Mouse (Mus musculus) neural tube, embryonic 14.5 days (tissue): ENCODE measurements around the gene Olfr1532-ps1. TPM values are rescaled to one million over a fixed set of nuclear protein-coding genes. Genes with fewer than 3 reads are reported as not detected.

Source experiments
- polyA plus RNA-seq: library from polyadenylated mRNA; unstranded; fragments of >200 nt; fragmentation: Nextera tagmentation; extraction: Ambion mirVana; gene quantifications from 2 replicates; pipeline ENCODE4 v1.2.1, GENCODE M21; 2014

The Olfr1532-ps1 gene
- polyA plus RNA-seq, 1 experiment from 2014 or later = not detected

Other genes starting within 250 kb of the Olfr1532-ps1 start
- gene Olfr693, start 227.4 kb upstream of the Olfr1532-ps1 start, polyA plus RNA-seq = not detected in 2 replicates
- not detected in 2 replicates for gene Olfr694, start 216.2 kb upstream of the Olfr1532-ps1 start, polyA plus RNA-seq
- gene Olfr695, start 191.6 kb upstream of the Olfr1532-ps1 start, polyA plus RNA-seq = not detected in 2 replicates
- not detected in 2 replicates for gene Olfr697, start 165.6 kb upstream of the Olfr1532-ps1 start, polyA plus RNA-seq
- gene Olfr698, start 152.6 kb upstream of the Olfr1532-ps1 start, polyA plus RNA-seq = not detected in 2 replicates
- gene Olfr699, start 114.8 kb upstream of the Olfr1532-ps1 start, polyA plus RNA-seq = not detected in 2 replicates
- gene Olfr700, start 99.2 kb upstream of the Olfr1532-ps1 start, polyA plus RNA-seq = not detected in 2 replicates
- gene Olfr701, start 93.9 kb upstream of the Olfr1532-ps1 start, polyA plus RNA-seq = not detected in 2 replicates
- gene Olfr702, start 74.1 kb upstream of the Olfr1532-ps1 start, polyA plus RNA-seq = not detected in 2 replicates
- gene Olfr703, start 64.6 kb upstream of the Olfr1532-ps1 start, polyA plus RNA-seq = not detected in 2 replicates
- not detected in 2 replicates for gene Olfr704, start 44.8 kb upstream of the Olfr1532-ps1 start, polyA plus RNA-seq
- gene Olfr705, start 31.1 kb upstream of the Olfr1532-ps1 start, polyA plus RNA-seq = not detected in 2 replicates
- not detected in 2 replicates for gene Olfr706, start 19.8 kb upstream of the Olfr1532-ps1 start, polyA plus RNA-seq
- not detected in 2 replicates for gene Olfr707, start 6.8 kb upstream of the Olfr1532-ps1 start, polyA plus RNA-seq
- not detected in 2 replicates for gene Olfr709-ps1, start 24.2 kb downstream of the Olfr1532-ps1 start, polyA plus RNA-seq
- not detected in 2 replicates for gene Olfr710, start 40.3 kb downstream of the Olfr1532-ps1 start, polyA plus RNA-seq
- gene Olfr6, start 55.9 kb downstream of the Olfr1532-ps1 start, polyA plus RNA-seq = not detected in 2 replicates
- gene Olfr711, start 67.5 kb downstream of the Olfr1532-ps1 start, polyA plus RNA-seq = not detected in 2 replicates
- not detected in 2 replicates for gene Olfr2, start 98.1 kb downstream of the Olfr1532-ps1 start, polyA plus RNA-seq
- not detected in 2 replicates for gene Olfr713, start 123.2 kb downstream of the Olfr1532-ps1 start, polyA plus RNA-seq
- gene Olfr714, start 163.0 kb downstream of the Olfr1532-ps1 start, polyA plus RNA-seq = not detected in 2 replicates
- not detected in 2 replicates for gene Olfr17, start 185.2 kb downstream of the Olfr1532-ps1 start, polyA plus RNA-seq
- not detected in 2 replicates for gene Olfr715b, start 202.4 kb downstream of the Olfr1532-ps1 start, polyA plus RNA-seq
- not detected in 2 replicates for gene Olfr715, start 223.1 kb downstream of the Olfr1532-ps1 start, polyA plus RNA-seq
- gene Olfr716, start 230.3 kb downstream of the Olfr1532-ps1 start, polyA plus RNA-seq = not detected in 2 replicates